Mouse (Mus musculus): Measurements from ENCODE around the gene Max. TPM values are rescaled to one million over a fixed set of nuclear protein-coding genes. Genes with fewer than 3 reads are reported as not detected.

The Max gene
- polyA plus RNA-seq, 1 experiment from 2014 or later: 13.5 TPM

DNA sequence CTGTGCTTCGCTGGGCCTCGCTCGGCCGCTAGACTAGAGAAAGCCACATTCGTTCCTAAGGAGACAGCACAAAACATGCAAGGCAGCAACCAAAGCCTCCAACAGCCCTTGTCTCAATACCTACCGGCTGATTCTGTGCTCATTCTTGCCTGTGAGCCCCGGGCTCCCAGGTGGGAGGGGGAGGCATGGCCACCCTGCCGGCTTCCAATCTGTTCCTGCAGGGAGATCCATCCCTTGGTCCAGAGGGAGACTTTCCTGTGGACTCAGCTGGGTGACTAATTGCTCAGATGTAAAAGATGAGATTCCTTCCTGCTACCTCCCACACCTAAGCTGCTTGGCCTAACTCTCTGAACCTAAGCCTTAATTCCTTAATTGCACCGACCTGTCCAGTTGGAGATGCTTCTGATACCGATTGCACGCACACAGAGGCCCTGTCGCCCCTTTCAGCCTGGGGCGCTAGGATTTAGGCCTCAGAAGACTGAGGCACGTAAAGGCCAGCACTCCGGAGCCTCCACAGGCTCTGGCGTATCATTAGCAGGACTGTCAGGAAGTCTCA, 50.8 kb downstream of the Max start:
- ATAC-seq: no peak
- Histone ChIP-seq H3K9ac (no peak overlapping the region), H3K27ac (no peak overlapping the region), H3K4me3 (no peak overlapping the region), H3K27me3 (no peaks in the 10 kb centered on the region), H3K9me3 (replicated peaks) (no peaks in the 10 kb centered on the region), H3K4me1 (no peaks in the 10 kb centered on the region), H3K4me2 (no peak overlapping the region), H3K36me3 (ENCODE audit: poor library complexity, severe bottlenecking) (peaks cover 30% of the 10 kb centered on the region)
- WGBS: 63% methylated on average over 16 of the region's 16 CpGs

DNA sequence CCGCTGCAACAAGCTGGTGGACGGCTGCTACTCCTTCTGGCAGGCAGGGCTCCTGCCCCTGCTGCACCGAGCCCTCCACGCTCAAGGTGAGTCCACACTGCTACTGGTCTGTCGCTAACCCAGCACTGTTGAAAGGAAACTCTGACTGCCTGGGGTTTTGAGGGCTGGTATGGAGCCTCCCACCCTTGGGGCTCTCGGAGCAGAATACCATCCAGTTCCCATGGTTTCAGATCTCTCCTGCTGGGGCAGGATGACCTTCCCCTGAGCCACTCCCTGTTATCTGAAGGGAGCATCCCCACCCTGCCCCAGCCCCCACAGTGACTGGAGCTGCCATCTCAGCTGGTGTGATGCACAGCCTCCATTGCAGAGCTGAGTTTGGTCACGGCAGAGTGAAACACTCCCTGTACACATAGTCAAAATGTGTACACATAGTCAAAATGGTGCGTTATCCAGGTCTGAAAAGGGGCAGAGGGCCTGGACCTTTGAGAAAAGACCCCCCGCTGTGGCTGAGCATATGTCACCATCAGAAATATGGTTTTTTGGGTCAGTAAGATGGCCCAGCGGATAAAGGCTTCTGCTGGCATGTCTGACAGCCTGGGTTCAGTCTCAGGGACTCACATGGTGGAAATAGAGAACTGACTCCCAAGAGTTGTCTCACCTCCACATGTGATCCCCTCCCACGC, 51.6 kb downstream of the Max start:
- ATAC-seq: no peak

DNA sequence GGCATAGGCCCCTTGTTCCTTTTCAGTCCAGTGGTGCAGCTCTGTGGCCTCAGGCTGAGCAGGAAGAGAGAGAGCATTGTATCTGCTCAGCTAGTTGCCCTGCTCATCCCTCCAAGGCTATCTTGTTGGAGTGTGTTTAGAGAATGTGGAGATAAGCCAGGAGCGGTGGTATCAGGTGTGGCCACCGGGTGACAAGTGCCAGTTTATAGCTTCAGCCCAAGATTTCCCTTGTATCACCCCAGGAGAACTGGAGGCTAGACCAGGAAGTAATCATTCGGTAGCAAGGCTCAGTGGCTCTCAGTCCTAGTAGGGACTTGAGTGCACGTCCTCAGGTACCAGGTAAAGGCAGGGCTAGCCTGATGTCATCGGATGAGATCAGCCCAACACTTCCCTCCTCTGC, 52.8 kb downstream of the Max start:
- H3K9ac ChIP-seq: no peak overlapping the region
- H3K36me3 ChIP-seq (ENCODE audit: poor library complexity, severe bottlenecking): peaks cover 25% of the 10 kb centered on the region
- H3K9me3 ChIP-seq (replicated peaks): no peaks in the 10 kb centered on the region
- no peaks in the 10 kb centered on the region for H3K27me3 ChIP-seq
- H3K4me3 ChIP-seq: no peak overlapping the region
- WGBS: 88% methylated on average over 5 of the region's 5 CpGs
- H3K4me1 ChIP-seq: no peaks in the 10 kb centered on the region
- no peak overlapping the region for H3K27ac ChIP-seq
- no peak overlapping the region for H3K4me2 ChIP-seq
- no peak for ATAC-seq

More for the DNA sequence above, 51.6 kb downstream of the Max start:
- Histone ChIP-seq H3K4me2 (no peak overlapping the region), H3K27me3 (no peaks in the 10 kb centered on the region), H3K27ac (no peak overlapping the region), H3K9me3 (replicated peaks) (no peaks in the 10 kb centered on the region), H3K4me3 (no peak overlapping the region), H3K9ac (no peak overlapping the region), H3K4me1 (no peaks in the 10 kb centered on the region), H3K36me3 (ENCODE audit: poor library complexity, severe bottlenecking) (peaks cover 30% of the 10 kb centered on the region)
- 80% methylated on average over 11 of the region's 11 CpGs for WGBS

DNA sequence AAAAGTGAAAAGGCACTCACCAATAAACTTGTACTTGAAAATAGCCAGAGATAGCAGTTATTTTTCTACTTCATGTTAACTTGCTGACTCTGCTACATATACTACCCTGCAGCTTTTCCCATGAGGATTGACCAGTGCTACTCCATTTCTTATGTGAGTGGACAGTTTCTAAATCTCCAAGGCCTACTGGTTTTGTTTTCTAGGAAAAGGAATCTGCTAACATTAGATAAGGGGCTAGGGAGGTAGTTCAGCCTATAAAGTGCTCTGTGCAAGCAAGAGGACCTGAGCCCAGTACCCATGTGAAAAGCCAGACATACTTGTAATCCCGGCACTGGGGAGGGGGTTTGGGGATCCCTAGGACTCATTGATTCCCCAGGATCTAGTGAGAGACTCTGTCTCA, 55.7 kb downstream of the Max start:
- Histone ChIP-seq H3K4me2 (no peak overlapping the region), H3K4me1 (no peaks in the 10 kb centered on the region), H3K36me3 (ENCODE audit: poor library complexity, severe bottlenecking) (peaks cover 20% of the 10 kb centered on the region), H3K27me3 (no peaks in the 10 kb centered on the region), H3K27ac (no peak overlapping the region), H3K4me3 (no peak overlapping the region), H3K9me3 (replicated peaks) (no peaks in the 10 kb centered on the region), H3K9ac (no peak overlapping the region)
- no peak for ATAC-seq
- WGBS: 80% methylated on average over 1 of the region's 1 CpGs

DNA sequence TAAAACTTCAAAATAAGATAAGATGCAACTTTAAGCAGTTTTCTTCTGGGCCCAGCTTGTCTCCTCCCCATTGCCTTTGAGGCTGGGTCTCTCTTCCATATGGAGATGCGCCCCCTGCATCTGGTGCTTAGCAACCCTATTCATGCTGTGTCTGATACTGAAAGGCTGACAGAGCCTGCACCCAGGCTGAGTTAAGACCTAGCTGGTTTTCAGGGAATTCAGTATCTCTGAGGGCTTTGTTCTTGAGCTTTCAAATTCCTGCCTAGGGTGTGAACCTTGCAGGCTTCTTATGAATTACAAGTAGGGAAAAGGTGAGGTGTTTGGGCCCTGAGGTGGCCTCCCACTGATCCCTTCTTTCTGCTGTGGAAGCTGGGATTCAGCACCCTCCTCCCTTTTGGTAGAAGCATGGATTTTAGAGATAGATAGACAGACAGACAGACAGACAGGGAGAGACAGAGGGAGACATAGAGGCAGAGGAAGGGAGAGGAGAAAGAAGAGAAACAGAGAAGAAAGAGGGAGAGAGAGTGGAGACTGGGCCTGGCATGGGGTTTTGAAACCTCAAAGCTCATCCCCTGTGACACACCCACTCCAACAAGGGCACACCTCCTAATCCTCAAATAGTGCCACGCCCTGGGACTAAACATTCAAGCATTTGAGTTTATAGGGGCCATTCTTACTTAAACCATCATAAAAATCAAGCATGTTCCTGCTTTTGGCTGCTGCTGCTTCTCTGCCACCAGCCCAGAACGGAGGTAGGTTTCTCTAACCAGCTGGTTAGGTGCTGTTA, 60.3 kb downstream of the Max start:
- Histone ChIP-seq H3K4me1 (no peaks in the 10 kb centered on the region), H3K27me3 (no peaks in the 10 kb centered on the region), H3K4me3 (no peak overlapping the region), H3K9me3 (replicated peaks) (no peaks in the 10 kb centered on the region), H3K4me2 (no peak overlapping the region), H3K9ac (no peak overlapping the region), H3K36me3 (ENCODE audit: poor library complexity, severe bottlenecking) (peaks cover 26% of the 10 kb centered on the region), H3K27ac (no peak overlapping the region)
- WGBS: 67% methylated on average over 3 of the region's 3 CpGs
- no peak for ATAC-seq

DNA sequence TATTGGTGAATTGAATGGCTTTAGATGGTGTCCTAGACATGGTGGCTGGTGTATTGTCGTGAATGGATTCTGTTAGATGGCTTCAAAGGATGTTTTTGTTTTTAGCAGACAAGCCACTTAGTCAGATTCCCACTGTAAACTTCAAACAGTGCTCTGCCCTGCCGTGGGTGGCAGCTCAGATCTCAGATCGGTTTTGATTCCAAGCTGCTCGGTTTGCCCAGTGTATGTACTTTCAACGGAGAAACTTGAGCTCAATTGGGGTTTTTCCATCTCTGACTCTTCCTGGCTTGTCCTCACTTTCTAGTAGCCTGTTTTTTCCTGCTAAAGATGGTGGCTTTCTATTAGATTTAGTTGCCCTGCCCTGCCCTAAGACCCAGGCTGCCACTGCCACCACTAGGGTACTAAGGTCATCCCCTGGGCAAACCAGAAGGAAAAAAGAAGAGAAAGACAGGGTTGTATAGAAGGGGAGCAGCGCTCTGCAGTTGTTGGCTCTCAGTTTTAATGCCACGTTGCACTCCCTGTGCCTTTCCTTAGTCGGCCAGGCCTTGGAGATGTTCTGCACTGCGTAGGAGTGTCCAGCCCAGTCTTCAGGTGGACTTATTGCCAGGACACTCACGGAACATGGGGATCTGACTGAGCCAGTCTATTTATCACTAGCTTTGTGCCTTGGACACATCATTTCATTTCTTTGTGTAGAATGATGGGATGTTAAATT, 62.6 kb downstream of the Max start:
- no peaks in the 10 kb centered on the region for H3K9me3 ChIP-seq (replicated peaks)
- no peak overlapping the region for H3K4me2 ChIP-seq
- H3K4me1 ChIP-seq: peaks cover 10% of the 10 kb centered on the region
- no peak overlapping the region for H3K27ac ChIP-seq
- WGBS: 91% methylated on average over 10 of the region's 10 CpGs
- H3K9ac ChIP-seq: no peak overlapping the region
- ATAC-seq: no peak
- H3K36me3 ChIP-seq (ENCODE audit: poor library complexity, severe bottlenecking): peaks cover 23% of the 10 kb centered on the region
- H3K27me3 ChIP-seq: no peaks in the 10 kb centered on the region
- no peak overlapping the region for H3K4me3 ChIP-seq

DNA sequence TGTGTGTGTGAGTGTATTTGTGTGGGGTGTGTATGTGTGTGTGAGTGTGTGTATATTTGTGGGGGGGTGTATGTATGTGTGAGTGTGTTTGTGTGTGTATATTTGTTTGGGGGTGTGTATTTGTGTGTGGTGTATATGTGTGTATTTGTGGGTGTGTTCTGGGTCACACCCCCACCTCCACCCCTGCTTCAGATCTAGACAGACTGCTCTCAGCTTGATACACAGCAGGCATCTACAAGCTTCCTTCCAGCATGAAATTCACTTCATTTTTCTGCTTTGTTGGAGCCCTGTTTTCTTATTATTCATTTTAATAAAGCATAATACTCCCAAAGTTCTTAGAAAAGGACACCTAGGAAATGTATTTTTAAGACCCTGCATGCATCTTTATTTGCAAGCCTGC, 63.9 kb downstream of the Max start:
- no peak overlapping the region for H3K4me2 ChIP-seq
- H3K27me3 ChIP-seq: no peaks in the 10 kb centered on the region
- H3K4me3 ChIP-seq: no peak overlapping the region
- H3K4me1 ChIP-seq: peaks cover 10% of the 10 kb centered on the region
- no peak for ATAC-seq
- no peaks in the 10 kb centered on the region for H3K9me3 ChIP-seq (replicated peaks)
- no peak overlapping the region for H3K27ac ChIP-seq
- H3K36me3 ChIP-seq (ENCODE audit: poor library complexity, severe bottlenecking): peaks cover 23% of the 10 kb centered on the region
- H3K9ac ChIP-seq: no peak overlapping the region

DNA sequence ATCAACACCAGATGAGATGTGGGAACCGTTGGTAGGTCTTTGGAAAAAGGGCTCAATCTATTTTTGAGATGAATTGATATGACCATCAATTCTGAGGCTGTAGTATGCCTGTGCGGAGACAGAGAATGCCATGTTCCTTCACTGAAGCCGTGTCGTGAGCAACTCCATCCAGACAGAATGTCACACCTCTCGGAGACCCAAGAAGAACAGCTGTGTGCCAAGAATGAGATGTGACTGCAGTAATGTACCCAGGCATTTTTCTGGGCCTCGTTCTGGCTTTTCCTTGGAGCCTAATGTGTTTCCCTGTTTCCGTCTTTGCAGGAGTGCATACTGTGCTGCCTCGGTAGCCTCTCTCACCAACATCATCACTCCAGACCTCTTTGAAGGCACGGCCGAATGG, 65.0 kb downstream of the Max start:
- Histone ChIP-seq H3K4me3 (no peak overlapping the region), H3K9me3 (replicated peaks) (no peaks in the 10 kb centered on the region), H3K36me3 (ENCODE audit: poor library complexity, severe bottlenecking) (peaks cover 28% of the 10 kb centered on the region), H3K9ac (no peak overlapping the region), H3K4me2 (no peak overlapping the region), H3K27ac (no peak overlapping the region), H3K4me1 (peaks cover 10% of the 10 kb centered on the region), H3K27me3 (no peaks in the 10 kb centered on the region)
- no peak for ATAC-seq
- WGBS: 87% methylated on average over 10 of the region's 10 CpGs

DNA sequence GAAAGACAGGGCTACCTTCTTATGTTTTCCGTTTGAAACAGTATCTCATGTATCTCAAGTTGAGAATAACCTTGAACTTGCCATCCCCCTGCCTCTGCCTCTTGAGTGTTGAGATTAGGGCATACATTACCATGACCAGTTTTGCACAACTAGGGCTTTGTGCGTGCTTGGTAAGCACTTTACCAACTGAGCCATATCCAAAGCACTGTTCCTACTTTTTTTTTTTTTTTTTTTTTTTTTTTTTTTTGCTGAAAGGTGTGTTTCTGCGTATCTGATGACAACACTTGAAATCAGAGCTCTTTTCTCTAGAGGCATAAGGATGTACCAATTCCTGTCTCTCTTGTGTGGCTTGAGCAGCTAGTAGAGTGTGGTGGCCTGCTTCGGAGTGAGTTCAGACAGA, 65.4 kb downstream of the Max start:
- 98% methylated on average over 4 of the region's 4 CpGs for WGBS
- no peak overlapping the region for H3K9ac ChIP-seq
- H3K4me1 ChIP-seq: peaks cover 10% of the 10 kb centered on the region
- H3K4me2 ChIP-seq: no peak overlapping the region
- H3K36me3 ChIP-seq (ENCODE audit: poor library complexity, severe bottlenecking): peaks cover 29% of the 10 kb centered on the region
- ATAC-seq: no peak
- H3K27me3 ChIP-seq: no peaks in the 10 kb centered on the region
- H3K4me3 ChIP-seq: no peak overlapping the region
- H3K27ac ChIP-seq: no peak overlapping the region
- H3K9me3 ChIP-seq (replicated peaks): no peaks in the 10 kb centered on the region

DNA sequence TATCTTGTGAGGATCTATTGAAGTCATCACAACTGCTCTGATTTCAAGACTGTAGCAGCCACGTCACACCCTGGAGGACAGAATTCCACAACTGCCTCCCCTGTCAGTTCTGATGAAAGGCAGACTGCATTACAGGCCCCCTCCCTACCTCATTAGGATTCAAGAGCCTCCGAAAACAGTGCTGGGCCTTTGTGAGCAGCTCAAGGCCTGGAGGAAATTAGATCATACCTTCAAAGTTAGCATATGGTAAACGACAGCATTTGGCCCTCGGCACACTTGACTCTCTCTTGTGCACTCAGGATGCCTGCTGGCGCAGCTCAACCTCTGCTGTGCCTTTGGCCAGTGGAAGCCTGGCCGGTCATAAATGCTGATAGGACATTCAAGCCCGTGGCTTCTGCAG, 66.2 kb downstream of the Max start:
- Histone ChIP-seq H3K27me3 (no peaks in the 10 kb centered on the region), H3K27ac (no peak overlapping the region), H3K4me2 (no peak overlapping the region), H3K4me3 (no peak overlapping the region), H3K9me3 (replicated peaks) (no peaks in the 10 kb centered on the region), H3K36me3 (ENCODE audit: poor library complexity, severe bottlenecking) (peaks cover 24% of the 10 kb centered on the region), H3K4me1 (peaks cover 10% of the 10 kb centered on the region), H3K9ac (no peak overlapping the region)
- ATAC-seq: peak; percentile 82
- 28% methylated on average over 7 of the region's 7 CpGs for WGBS

DNA sequence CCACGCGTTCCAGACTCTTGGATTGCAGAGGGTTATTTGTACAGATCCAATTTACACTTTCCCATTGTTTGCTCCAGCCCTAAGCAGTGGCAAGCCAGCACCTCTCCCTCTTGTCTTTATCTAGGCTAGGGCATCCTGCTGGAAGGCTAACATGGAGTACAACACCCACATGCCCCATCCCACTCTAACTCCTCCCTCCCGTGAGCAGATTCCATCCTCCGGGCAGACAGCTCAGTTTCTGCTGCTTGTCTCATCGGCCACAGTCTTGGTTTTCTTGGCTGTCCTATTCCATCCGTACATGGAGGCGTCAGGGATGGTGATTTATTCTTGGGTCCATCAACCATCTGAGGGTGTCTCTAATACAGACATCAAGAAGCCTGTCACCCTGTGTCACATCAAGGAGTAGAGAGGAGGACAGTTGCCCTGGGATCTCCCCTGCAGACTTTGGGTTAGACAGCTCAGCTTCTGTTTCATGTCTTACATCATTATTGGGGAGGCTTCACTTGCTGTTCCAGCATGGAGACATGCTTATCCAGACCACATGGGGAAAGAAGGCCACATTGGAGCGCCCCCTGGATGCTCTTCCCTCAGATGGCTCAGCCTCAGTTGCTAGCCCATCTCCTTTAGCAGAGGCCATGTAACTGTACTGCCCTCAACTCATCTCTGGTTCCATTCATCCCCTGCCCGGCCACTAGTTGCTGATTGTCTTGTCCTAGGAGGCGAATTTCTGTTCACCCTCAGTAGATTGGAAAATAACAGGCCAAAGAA, 67.0 kb downstream of the Max start:
- Histone ChIP-seq H3K27me3 (no peaks in the 10 kb centered on the region), H3K4me1 (peaks cover 10% of the 10 kb centered on the region), H3K27ac (no peak overlapping the region), H3K9ac (no peak overlapping the region), H3K36me3 (ENCODE audit: poor library complexity, severe bottlenecking) (peaks cover 22% of the 10 kb centered on the region), H3K9me3 (replicated peaks) (no peaks in the 10 kb centered on the region), H3K4me2 (no peak overlapping the region), H3K4me3 (no peak overlapping the region)
- ATAC-seq: no peak
- WGBS: 87% methylated on average over 10 of the region's 10 CpGs
